Mouse (Mus musculus) embryonic facial prominence, embryonic 14.5 days (tissue): ENCODE results near the gene Lsp1. TPM values are rescaled to one million over a fixed set of nuclear protein-coding genes. Genes with fewer than 3 reads are reported as not detected.

Experiments used
- ATAC-seq: fragments of 200-750 bp; cut with Nextera tagmentation; 2 replicates; pipeline ENCODE4 v1.8.0; 2017; ENCODE audit warnings: low read depth, moderate number of reproducible peaks, moderate TSS enrichment
- DNase-seq: peaks from one replicate; pipeline ENCODE4 v3.0.0-alpha.2; 2015; ENCODE audit warnings: low spot score
- H3K27ac ChIP-seq: fragments of 300-500 bp; sonication (generic); replicated peaks from 2 replicates; pipeline ENCODE4 v1.5.1; 2014; ENCODE audit warnings: low read depth, mild to moderate bottlenecking, low read length, moderate library complexity
- H3K27me3 ChIP-seq: fragments of 300-500 bp; sonication (generic); replicated peaks from 2 replicates; pipeline ENCODE4 v1.6.1; 2014; ENCODE audit warnings: low read length; ENCODE audit not compliant: control insufficient read depth, insufficient read depth
- H3K36me3 ChIP-seq: fragments of 300-500 bp; sonication (generic); 2 replicates; pipeline ENCODE4 v1.6.1; 2014; ENCODE audit warnings: low read length, mixed read lengths; ENCODE audit not compliant: control insufficient read depth, insufficient read depth
- H3K4me1 ChIP-seq: fragments of 300-500 bp; sonication (generic); 2 replicates; pipeline ENCODE4 v1.6.1; 2014; ENCODE audit warnings: antibody characterized with exemption, low read length; ENCODE audit not compliant: control insufficient read depth, insufficient read depth
- H3K4me2 ChIP-seq: fragments of 300-500 bp; sonication (generic); 2 replicates; pipeline ENCODE4 v1.6.1; 2014; ENCODE audit warnings: low read depth, mild to moderate bottlenecking, low read length, moderate library complexity, mixed read lengths
- H3K4me3 ChIP-seq: fragments of 300-500 bp; sonication (generic); 2 replicates; pipeline ENCODE4 v1.5.1; 2014; ENCODE audit warnings: low read depth, mild to moderate bottlenecking, low read length
- H3K9ac ChIP-seq: fragments of 300-500 bp; sonication (generic); 2 replicates; pipeline ENCODE4 v1.6.1; 2014; ENCODE audit warnings: low read depth, mild to moderate bottlenecking, low read length, moderate library complexity, mixed read lengths
- H3K9me3 ChIP-seq: fragments of 300-500 bp; sonication (generic); 2 replicates; pipeline ENCODE4 v1.6.1; 2016; ENCODE audit warnings: low read length; ENCODE audit not compliant: control insufficient read depth
- WGBS: fragments of 180-500 bp; shearing (Covaris S2); extraction: QIAGEN DNeasy Blood & Tissue Kit; methylation state at CpG from one replicate; pipeline ENCODE4 v1.1.7; 2014; 5-methylcytosine and 5-hydroxymethylcytosine counted together
- polyA plus RNA-seq: library from polyadenylated mRNA; unstranded; fragments of >200 nt; fragmentation: Nextera tagmentation; extraction: Ambion mirVana; gene quantifications from 2 replicates; pipeline ENCODE4 v1.2.1, GENCODE M21; 2014

The Lsp1 gene
- 40.1 and 42.6 TPM in 2 replicates for polyA plus RNA-seq

DNA sequence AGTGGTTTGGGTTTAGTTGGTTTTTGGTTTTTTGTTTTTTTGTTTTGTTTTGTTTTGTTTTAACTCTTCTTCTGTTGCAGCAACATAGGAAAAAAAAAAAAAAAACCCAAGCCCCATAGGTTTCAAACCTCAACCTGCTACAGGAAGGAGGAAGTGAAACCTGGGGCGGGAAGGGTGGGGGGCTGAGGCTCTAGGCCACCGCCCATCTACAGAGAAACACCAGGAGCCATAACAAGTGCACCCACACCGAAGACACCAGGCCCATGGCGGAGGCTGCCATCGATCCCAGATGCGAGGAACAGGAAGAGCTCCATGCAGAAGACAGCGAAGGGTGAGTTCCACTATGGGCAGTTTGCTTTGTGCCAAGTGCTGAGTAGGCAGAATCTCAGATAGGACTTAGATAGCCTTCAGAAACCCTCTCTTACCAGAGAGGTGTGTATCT, at the start of gene Lsp1:
TSS of gene Lsp1 (plus strand) at position 174 of the 442 bp plus-strand sequence.
- no peak for DNase-seq
- no peaks in the 10 kb centered on the region for H3K27me3 ChIP-seq
- H3K4me1 ChIP-seq = peaks cover 26% of the 10 kb centered on the region
- H3K4me2 ChIP-seq = no peak within 1 kb of the TSS
- 85% methylated on average over 7 of the region's 7 CpGs for WGBS
- H3K4me3 ChIP-seq = no peak within 1 kb of the TSS
- no peak within 1 kb of the TSS for H3K9ac ChIP-seq
- H3K27ac ChIP-seq = peak within 1 kb of the TSS; percentile 98; the same call in 1 of the 2 replicates
- no peaks in the 10 kb centered on the region for H3K9me3 ChIP-seq
- H3K36me3 ChIP-seq = no peaks in the 10 kb centered on the region
- no peak for ATAC-seq

DNA sequence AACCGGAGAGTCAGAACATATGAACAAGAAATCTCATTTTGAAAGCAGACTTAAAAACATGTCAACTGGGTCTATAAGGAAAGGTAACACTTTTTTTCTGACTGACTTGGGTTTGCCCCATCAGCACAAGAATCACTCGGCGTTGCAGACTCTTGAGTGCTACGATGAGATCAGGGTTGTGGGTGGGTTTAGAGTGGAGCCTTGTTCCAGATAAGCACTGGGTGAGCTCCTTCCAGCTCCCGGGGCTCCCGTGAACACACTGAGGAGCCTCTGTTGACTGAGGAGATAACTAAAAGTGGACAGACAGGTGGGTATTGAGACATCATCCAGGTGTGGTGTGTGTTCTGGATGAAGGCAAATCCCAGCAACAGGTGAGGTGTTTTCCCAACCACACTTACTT, 47.3 kb upstream of the Lsp1 start:
- WGBS = 94% methylated on average over 6 of the region's 6 CpGs
- Histone ChIP-seq H3K9me3 (no peaks in the 10 kb centered on the region), H3K36me3 (no peaks in the 10 kb centered on the region)

DNA sequence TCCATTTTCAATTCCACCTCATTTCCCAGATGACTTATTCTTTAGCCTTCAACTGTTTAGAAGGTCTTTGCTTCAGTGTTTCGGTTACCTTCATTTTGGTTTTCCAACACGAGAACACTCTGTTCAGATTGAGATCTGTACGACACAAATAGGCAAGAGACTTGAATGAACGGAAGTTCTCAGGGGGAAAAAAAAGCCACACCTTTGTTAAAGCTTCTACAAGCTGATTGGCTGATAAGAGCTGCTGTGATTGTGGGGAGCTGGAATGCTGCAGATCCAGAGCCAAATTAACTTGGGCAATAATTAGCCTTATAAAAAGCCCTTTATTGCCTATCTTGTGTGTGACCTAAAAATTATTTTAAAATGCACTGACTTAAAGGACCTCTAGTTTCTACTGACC, 45.3 kb upstream of the Lsp1 start:
- Histone ChIP-seq H3K36me3 (no peaks in the 10 kb centered on the region), H3K27ac (no peak overlapping the region), H3K4me2 (no peak overlapping the region), H3K27me3 (no peaks in the 10 kb centered on the region), H3K9ac (no peak overlapping the region), H3K9me3 (no peaks in the 10 kb centered on the region), H3K4me1 (no peaks in the 10 kb centered on the region), H3K4me3 (no peak overlapping the region)
- DNase-seq = peak; percentile 41
- ATAC-seq = no peak
- 49% methylated on average over 4 of the region's 4 CpGs for WGBS

More for the DNA sequence above, 47.3 kb upstream of the Lsp1 start:
- ATAC-seq = no peak
- H3K4me1 ChIP-seq = no peaks in the 10 kb centered on the region
- no peak overlapping the region for H3K4me3 ChIP-seq
- H3K9ac ChIP-seq = no peak overlapping the region
- DNase-seq = no peak
- H3K27me3 ChIP-seq = no peaks in the 10 kb centered on the region
- H3K27ac ChIP-seq = no peak overlapping the region
- no peak overlapping the region for H3K4me2 ChIP-seq

DNA sequence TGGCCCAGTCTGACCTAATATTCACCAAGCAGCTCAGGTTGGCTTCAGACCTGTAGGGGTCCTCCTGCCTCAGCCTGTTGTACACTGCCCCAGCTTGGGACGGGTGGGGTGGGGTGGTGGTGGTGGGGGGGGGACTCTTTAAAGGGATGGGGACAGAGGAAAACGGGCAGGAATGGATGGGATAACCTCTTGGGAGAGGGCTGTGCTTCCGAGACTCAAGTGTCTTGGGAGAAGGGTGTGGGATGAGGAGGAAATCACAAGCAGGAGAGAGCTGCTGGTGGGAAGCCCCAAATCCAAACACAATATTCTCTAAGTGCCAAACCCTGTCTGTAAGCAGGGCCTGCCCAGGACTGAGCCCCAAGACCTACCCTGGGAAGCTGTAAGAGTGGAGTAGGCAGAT, 44.4 kb upstream of the Lsp1 start:
- H3K27me3 ChIP-seq = no peaks in the 10 kb centered on the region
- no peak overlapping the region for H3K4me3 ChIP-seq
- ATAC-seq = no peak
- H3K4me1 ChIP-seq = no peaks in the 10 kb centered on the region
- no peak overlapping the region for H3K9ac ChIP-seq
- no peak for DNase-seq
- H3K36me3 ChIP-seq = no peaks in the 10 kb centered on the region
- H3K4me2 ChIP-seq = no peak overlapping the region
- H3K9me3 ChIP-seq = no peaks in the 10 kb centered on the region
- H3K27ac ChIP-seq = no peak overlapping the region
- WGBS = 66% methylated on average over 3 of the region's 3 CpGs

DNA sequence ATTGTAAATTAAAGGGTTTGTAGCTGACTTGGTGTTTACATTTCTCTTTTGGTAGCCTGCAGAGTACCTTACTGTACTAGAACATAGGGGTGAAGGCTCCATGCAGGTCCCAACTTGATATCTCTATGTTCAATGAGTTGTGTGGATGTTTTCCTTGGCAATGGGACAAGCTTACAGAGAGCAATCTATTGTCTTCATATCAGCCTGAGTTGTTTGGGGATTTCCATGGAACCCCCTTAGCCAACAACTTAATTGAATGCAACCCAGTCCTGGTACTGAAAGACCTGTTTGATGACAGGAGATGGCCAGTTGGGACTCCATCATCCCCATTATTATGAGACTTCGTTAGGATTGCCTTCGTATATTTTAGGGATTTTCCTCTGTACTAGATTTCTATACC, 42.6 kb upstream of the Lsp1 start:
- Histone ChIP-seq H3K9me3 (no peaks in the 10 kb centered on the region), H3K27me3 (no peaks in the 10 kb centered on the region)

DNA sequence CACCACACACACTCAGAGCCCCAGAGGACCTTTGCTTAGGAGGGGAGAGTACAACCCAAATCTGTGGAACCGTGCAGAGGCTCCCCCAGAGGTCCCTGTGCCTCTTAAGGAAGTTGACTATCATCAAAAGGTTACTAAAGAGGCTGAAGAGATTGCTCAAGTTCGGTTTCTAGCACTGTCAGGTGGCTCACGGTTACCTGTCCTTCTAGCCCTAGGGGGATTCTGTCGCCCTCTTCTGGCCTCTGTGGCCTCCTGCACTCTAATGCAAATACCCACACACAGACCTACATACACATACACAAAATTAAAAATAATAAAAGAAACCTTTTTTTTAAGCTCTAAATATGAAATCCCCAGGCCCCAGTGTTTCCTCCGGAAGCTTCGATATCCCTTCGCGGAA, 41.9 kb upstream of the Lsp1 start:
- ATAC-seq (no peak), DNase-seq (no peak)
- H3K4me2 ChIP-seq = no peak overlapping the region
- no peak overlapping the region for H3K9ac ChIP-seq
- no peaks in the 10 kb centered on the region for H3K36me3 ChIP-seq
- H3K4me3 ChIP-seq = no peak overlapping the region
- no peaks in the 10 kb centered on the region for H3K27me3 ChIP-seq
- 87% methylated on average over 8 of the region's 8 CpGs for WGBS
- no peaks in the 10 kb centered on the region for H3K9me3 ChIP-seq
- no peaks in the 10 kb centered on the region for H3K4me1 ChIP-seq
- no peak overlapping the region for H3K27ac ChIP-seq

More for the DNA sequence above, 42.6 kb upstream of the Lsp1 start:
- WGBS = 90% methylated on average over 2 of the region's 2 CpGs
- ATAC-seq = no peak
- Histone ChIP-seq H3K27ac (no peak overlapping the region), H3K4me2 (no peak overlapping the region), H3K4me3 (no peak overlapping the region), H3K4me1 (no peaks in the 10 kb centered on the region), H3K36me3 (no peaks in the 10 kb centered on the region), H3K9ac (no peak overlapping the region)
- peak; percentile 46 for DNase-seq

DNA sequence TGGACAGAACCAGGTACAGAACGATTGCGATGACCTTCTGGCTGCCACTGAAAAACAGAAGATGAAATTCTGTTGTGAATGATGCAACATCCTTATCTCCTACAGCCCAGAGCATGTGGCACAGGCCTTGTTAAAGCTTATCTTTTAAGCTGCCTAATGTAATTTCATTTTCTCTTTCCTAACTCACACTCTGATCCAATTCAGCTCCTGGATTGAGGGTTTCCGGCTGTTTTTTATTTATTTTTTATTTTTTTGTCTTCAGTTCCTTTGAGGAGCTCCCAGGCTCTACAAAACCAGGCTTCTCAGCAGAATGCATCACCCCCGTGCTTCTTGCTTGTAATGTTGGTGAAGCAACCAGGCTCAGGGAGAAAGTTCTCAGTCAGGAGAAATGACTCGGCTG, 40.7 kb upstream of the Lsp1 start:
- Histone ChIP-seq H3K36me3 (no peaks in the 10 kb centered on the region), H3K27ac (no peak overlapping the region), H3K9me3 (no peaks in the 10 kb centered on the region), H3K4me3 (no peak overlapping the region), H3K9ac (no peak overlapping the region), H3K4me1 (no peaks in the 10 kb centered on the region), H3K4me2 (no peak overlapping the region), H3K27me3 (no peaks in the 10 kb centered on the region)
- ATAC-seq (no peak), DNase-seq (no peak)
- 78% methylated on average over 5 of the region's 5 CpGs for WGBS

DNA sequence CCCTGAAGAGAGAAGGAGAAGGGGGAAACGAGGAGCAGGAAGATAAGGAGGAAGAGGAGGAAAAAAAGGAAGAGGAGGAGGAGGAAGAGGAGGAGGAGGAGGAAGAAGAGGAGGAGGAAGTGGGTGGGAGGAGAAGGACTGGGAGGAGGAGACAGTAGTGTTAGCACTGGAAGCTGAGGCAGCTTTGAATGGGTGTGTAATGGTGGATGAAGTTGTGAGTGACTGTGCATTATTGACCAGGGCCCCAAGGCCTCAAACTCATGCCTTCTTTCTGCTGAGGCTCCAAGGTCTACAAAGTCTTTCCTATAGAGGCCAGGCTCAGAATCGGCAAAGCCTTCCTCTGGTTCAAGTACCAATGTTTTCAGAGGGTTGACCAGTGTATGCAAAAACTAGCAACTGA, 38.8 kb upstream of the Lsp1 start:
- ATAC-seq (no peak), DNase-seq (no peak)
- no peak overlapping the region for H3K9ac ChIP-seq
- no peaks in the 10 kb centered on the region for H3K9me3 ChIP-seq
- no peaks in the 10 kb centered on the region for H3K27me3 ChIP-seq
- H3K4me2 ChIP-seq = no peak overlapping the region
- H3K36me3 ChIP-seq = no peaks in the 10 kb centered on the region
- WGBS = 75% methylated on average over 2 of the region's 2 CpGs
- no peak overlapping the region for H3K27ac ChIP-seq
- no peak overlapping the region for H3K4me3 ChIP-seq
- H3K4me1 ChIP-seq = no peaks in the 10 kb centered on the region

DNA sequence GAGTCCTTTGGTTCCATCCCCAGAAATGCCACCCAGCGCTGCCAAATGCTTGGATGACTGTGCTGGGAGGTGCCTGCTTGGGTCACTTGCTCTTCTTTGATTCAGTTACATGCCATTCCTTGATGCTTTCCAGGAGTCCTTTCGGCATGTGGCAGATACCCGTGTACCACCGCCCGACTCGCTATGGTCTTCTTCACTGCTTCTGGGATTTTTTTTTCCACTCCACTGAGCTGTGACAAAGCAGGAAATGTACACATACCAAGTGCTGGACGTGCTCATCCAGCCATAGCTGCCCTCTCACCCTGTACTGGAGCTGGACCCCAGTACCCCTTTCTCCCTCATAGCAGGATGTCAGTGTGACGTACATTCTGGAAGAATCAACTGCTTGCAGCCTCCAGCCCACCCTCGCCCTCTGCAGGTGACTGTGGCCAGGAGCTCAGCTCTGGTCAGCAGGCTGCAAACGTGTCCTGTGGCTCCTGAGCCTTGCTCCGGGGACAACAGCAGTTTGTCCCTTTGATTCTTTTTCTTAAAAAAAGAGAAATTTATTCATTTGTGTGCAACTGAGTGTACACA, 34.9 kb upstream of the Lsp1 start:
- DNase-seq (no peak), ATAC-seq (no peak)
- no peaks in the 10 kb centered on the region for H3K9me3 ChIP-seq
- H3K36me3 ChIP-seq = no peaks in the 10 kb centered on the region
- no peak overlapping the region for H3K27ac ChIP-seq
- H3K4me2 ChIP-seq = no peak overlapping the region
- no peak overlapping the region for H3K4me3 ChIP-seq
- 61% methylated on average over 11 of the region's 11 CpGs for WGBS
- no peak overlapping the region for H3K9ac ChIP-seq
- H3K4me1 ChIP-seq = peaks cover 21% of the 10 kb centered on the region
- no peaks in the 10 kb centered on the region for H3K27me3 ChIP-seq
